Mouse (Mus musculus) erythroid progenitor cell, adult 5-6 weeks (primary cell): Measurements from ENCODE around the gene Ndufaf5. TPM values are rescaled to one million over a fixed set of nuclear protein-coding genes. Genes with fewer than 3 reads are reported as not detected.

Source experiments
- total RNA-seq, 2 experiments: library from RNA; stranded (forward) in 1 of 2; stranded (reverse) in 1 of 2; fragments of 150-400 nt in 1 of 2; fragments of 186-747, 209-891 nt in 1 of 2; gene quantifications; 2 replicates each; pipeline versions ENCODE4 v1.2.3 to v1.2.4; 2015 to 2017; ENCODE audit warnings: low replicate concordance in 2 of 2

The Ndufaf5 gene
- total RNA-seq, 2 experiments from 2014 or later, result 4.2 TPM; not detected in 1

Other genes with a start within 250 kb of the Ndufaf5 start
- 8.8 and 9.7 TPM in 2 replicates for gene Tasp1, start 103.8 kb upstream of the Ndufaf5 start, total RNA-seq (2015; ENCODE audit: low replicate concordance)
- gene Tasp1, start 103.8 kb upstream of the Ndufaf5 start, total RNA-seq (2017; ENCODE audit: low replicate concordance), result 17.5 and 23.9 TPM in 2 replicates
- gene Gm17374, start 18.6 kb upstream of the Ndufaf5 start, total RNA-seq (2015; ENCODE audit: low replicate concordance), result not detected in 2 replicates
- gene Gm17374, start 18.6 kb upstream of the Ndufaf5 start, total RNA-seq (2017; ENCODE audit: low replicate concordance), result not detected in 2 replicates
- gene Esf1, start 85 bp upstream of the Ndufaf5 start, total RNA-seq (2015; ENCODE audit: low replicate concordance), result 2.9 and 14.3 TPM in 2 replicates
- gene Esf1, start 85 bp upstream of the Ndufaf5 start, total RNA-seq (2017; ENCODE audit: low replicate concordance), result 16.6 and 28.8 TPM in 2 replicates
- not detected in 2 replicates for gene Sel1l2, start 219.1 kb downstream of the Ndufaf5 start, total RNA-seq (2015; ENCODE audit: low replicate concordance)
- gene Sel1l2, start 219.1 kb downstream of the Ndufaf5 start, total RNA-seq (2017; ENCODE audit: low replicate concordance), result not detected in 2 replicates
- 0.72 and 2.1 TPM in 2 replicates for gene Macrod2, start 224.7 kb downstream of the Ndufaf5 start, total RNA-seq (2015; ENCODE audit: low replicate concordance)
- 0.45 TPM in 1 of 2 replicates, not detected in the other for gene Macrod2, start 224.7 kb downstream of the Ndufaf5 start, total RNA-seq (2017; ENCODE audit: low replicate concordance)